Mouse (Mus musculus): ENCODE measurements around the gene Rtl3. TPM values are rescaled to one million over a fixed set of nuclear protein-coding genes. Genes with fewer than 3 reads are reported as not detected.

Rtl3 gene
- polyA plus RNA-seq (2015; fragmentation: Nextera tagmentation; extraction: Ambion mirVana), result 13.2 and 14.9 TPM in 2 replicates

DNA sequence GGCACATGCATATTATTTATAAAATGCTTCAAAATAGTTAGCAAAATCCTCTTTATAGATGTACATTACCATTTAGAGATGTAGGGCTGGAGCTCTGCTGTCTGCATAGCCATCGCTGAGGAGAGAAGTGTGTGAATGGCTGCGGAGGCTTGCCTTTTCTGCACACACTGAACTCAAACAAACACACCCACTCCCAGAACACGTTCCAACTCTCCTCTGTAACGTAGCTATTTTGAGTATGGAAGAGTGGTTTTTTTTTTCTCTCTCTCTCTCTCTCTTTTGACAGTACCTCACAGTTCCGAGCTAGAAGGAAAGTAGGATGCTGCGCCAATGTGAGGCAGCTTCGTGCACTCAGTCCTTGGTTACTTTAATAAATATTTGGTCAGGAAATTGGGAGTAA lies at the start of gene Rtl3:
TSS of gene Rtl3 (minus strand) at position 236 of the 400 bp plus-strand sequence.
- H3K4me3 ChIP-seq (replicated peaks), result no peak within 1 kb of the TSS
- ATAC-seq, result no peak
- no peaks in the 10 kb centered on the region for H3K4me1 ChIP-seq (replicated peaks)
- H3K4me2 ChIP-seq (replicated peaks), result 0 out of 2 replicates have a peak within 1 kb of the TSS, but pooled peaks have one; percentile 24
- H3K9me3 ChIP-seq, result no peaks in the 10 kb centered on the region
- 42% methylated on average over 7 of the region's 7 CpGs for WGBS
- no peak within 1 kb of the TSS for H3K9ac ChIP-seq
- no peak within 1 kb of the TSS for H3K27ac ChIP-seq
- no peaks in the 10 kb centered on the region for H3K27me3 ChIP-seq (replicated peaks)
- H3K36me3 ChIP-seq, result no peaks in the 10 kb centered on the region

DNA sequence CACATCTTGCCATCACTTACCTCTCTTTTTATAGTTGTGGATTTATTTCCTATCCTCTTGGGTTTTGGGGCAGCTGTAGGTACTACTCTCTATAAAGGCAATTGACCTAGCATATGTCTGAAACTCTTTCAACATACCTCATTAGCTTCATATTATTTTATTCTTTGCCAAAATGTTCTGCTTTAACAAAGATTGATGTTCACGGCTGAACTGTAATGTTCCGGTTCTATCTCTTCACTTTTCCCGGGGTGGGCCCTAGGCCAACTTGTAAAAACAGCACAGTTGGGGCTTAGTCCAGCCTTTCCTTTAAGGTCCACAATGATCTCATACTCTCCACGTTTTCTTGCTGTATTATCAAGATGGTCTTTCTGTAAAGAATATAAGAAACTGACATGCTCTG lies 31.9 kb upstream of the Rtl3 start:
- Histone ChIP-seq H3K27ac (no peak overlapping the region), H3K4me1 (replicated peaks) (no peaks in the 10 kb centered on the region), H3K36me3 (no peaks in the 10 kb centered on the region), H3K27me3 (replicated peaks) (no peaks in the 10 kb centered on the region), H3K9me3 (no peaks in the 10 kb centered on the region), H3K4me3 (replicated peaks) (no peak overlapping the region), H3K4me2 (replicated peaks) (no peak overlapping the region), H3K9ac (no peak overlapping the region)
- 45% methylated on average over 4 of the region's 4 CpGs for WGBS
- ATAC-seq, result no peak

GRCm38 (mm10) chrX:106871894-106872293 lies 31.4 kb upstream of the Rtl3 start:
- 51% methylated on average over 3 of the region's 3 CpGs for WGBS
- H3K4me1 ChIP-seq (replicated peaks), result no peaks in the 10 kb centered on the region
- no peak overlapping the region for H3K27ac ChIP-seq
- ATAC-seq, result no peak
- no peak overlapping the region for H3K4me2 ChIP-seq (replicated peaks)
- no peaks in the 10 kb centered on the region for H3K36me3 ChIP-seq
- no peak overlapping the region for H3K9ac ChIP-seq
- H3K4me3 ChIP-seq (replicated peaks), result no peak overlapping the region
- H3K9me3 ChIP-seq, result no peaks in the 10 kb centered on the region
- no peaks in the 10 kb centered on the region for H3K27me3 ChIP-seq (replicated peaks)

GRCm38 (mm10) chrX:106871426-106871825 lies 31.0 kb upstream of the Rtl3 start:
- Histone ChIP-seq H3K4me2 (replicated peaks) (no peak overlapping the region), H3K4me3 (replicated peaks) (no peak overlapping the region), H3K9me3 (no peaks in the 10 kb centered on the region), H3K27me3 (replicated peaks) (no peaks in the 10 kb centered on the region), H3K36me3 (no peaks in the 10 kb centered on the region), H3K9ac (no peak overlapping the region), H3K27ac (no peak overlapping the region), H3K4me1 (replicated peaks) (no peaks in the 10 kb centered on the region)
- ATAC-seq, result no peak
- 34% methylated on average over 3 of the region's 3 CpGs for WGBS

DNA sequence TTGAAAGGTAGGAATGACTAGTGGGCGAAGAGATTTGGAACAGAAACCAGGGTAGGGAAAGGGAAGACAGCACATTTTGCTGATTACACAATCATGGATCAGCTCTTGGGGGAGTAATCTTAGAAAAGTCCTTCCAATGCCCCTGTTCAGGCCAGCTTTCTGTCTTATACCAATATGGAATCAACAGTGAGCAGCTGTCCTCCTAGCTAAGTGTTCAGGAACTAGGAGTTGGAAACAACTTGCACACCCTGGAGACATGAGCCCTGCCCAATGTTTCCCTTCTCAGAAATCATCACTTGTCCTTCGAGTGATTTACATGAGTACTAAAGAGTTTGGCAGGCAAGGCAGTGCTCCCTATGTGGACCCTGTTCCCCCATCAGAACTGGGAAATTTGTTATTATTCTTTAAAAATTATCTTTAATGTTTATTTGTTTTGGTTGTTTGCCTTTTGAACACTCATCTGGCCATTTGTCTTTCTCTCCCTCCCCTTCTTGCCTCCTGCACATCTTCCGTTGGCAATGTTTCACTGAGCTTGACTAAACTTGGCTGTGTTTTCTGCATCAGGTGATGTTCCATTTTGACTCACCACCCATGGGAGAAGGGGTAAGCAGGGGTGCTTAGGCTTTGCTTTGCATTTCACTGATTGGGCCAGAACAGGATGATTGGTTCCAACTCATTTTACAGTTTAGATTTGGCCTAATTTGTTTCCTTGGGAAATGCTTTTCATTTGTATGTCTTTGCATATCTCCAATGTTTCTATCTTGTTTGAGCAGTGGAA lies 13.3 kb upstream of the Rtl3 start:
- Histone ChIP-seq H3K4me1 (replicated peaks) (no peaks in the 10 kb centered on the region), H3K4me3 (replicated peaks) (no peak overlapping the region), H3K36me3 (no peaks in the 10 kb centered on the region), H3K27ac (no peak overlapping the region), H3K9me3 (no peaks in the 10 kb centered on the region), H3K9ac (no peak overlapping the region), H3K27me3 (replicated peaks) (no peaks in the 10 kb centered on the region), H3K4me2 (replicated peaks) (no peak overlapping the region)
- no peak for ATAC-seq
- 74% methylated on average over 3 of the region's 3 CpGs for WGBS

- ATAC-seq, result no peak
- Histone ChIP-seq H3K9ac (no peak overlapping the region), H3K4me1 (replicated peaks) (no peaks in the 10 kb centered on the region), H3K9me3 (no peaks in the 10 kb centered on the region), H3K27ac (no peak overlapping the region), H3K4me2 (replicated peaks) (no peak overlapping the region), H3K27me3 (replicated peaks) (no peaks in the 10 kb centered on the region), H3K36me3 (no peaks in the 10 kb centered on the region), H3K4me3 (replicated peaks) (no peak overlapping the region)
- WGBS, result 37% methylated on average over 5 of the region's 5 CpGs
Observed at GRCm38 (mm10) chrX:106839591-106839990, 853 bp downstream of the Rtl3 start.

- Histone ChIP-seq H3K9ac (no peak overlapping the region), H3K4me2 (replicated peaks) (no peak overlapping the region), H3K27me3 (replicated peaks) (no peaks in the 10 kb centered on the region), H3K4me3 (replicated peaks) (no peak overlapping the region), H3K27ac (no peak overlapping the region), H3K36me3 (no peaks in the 10 kb centered on the region), H3K4me1 (replicated peaks) (no peaks in the 10 kb centered on the region), H3K9me3 (no peaks in the 10 kb centered on the region)
- ATAC-seq, result no peak
- 51% methylated on average over 1 of the region's 1 CpGs for WGBS
Observed at GRCm38 (mm10) chrX:106830494-106830893, 9.9 kb downstream of the Rtl3 start.

DNA sequence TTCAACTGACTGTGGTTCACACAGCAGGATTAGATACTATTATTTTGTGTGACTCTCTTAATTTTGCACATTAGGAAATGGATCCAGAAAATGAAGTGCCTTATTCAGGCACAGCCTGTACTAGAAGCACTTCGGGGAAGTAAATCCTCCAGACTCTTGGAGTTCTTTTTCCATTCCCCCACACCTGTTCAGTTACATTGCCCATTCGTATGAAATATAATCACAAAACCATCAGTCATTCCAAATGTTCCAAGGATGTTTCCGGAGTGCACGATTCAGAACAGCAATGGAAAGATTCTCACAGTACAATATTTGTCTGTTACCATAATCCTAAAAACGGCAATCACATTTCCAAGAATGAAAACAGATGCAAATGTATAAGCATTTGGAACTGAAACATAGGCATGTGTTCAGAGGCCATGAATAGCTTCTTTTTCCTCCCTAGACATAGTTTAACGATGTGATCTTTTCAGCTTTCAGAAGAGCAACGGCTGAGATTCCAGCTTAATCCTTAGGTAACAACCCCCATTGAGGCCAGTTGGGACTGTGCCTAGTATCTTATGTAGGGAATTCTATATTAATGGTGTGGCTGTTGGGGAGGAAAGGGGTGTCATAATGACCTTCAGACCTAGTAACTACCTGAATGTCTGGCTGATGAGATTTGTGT lies 30.8 kb downstream of the Rtl3 start:
- WGBS, result 60% methylated on average over 7 of the region's 7 CpGs
- Histone ChIP-seq H3K9me3 (no peaks in the 10 kb centered on the region), H3K4me1 (replicated peaks) (no peaks in the 10 kb centered on the region), H3K4me3 (replicated peaks) (no peak overlapping the region), H3K9ac (no peak overlapping the region), H3K36me3 (no peaks in the 10 kb centered on the region), H3K27ac (no peak overlapping the region), H3K27me3 (replicated peaks) (no peaks in the 10 kb centered on the region), H3K4me2 (replicated peaks) (no peak overlapping the region)
- no peak for ATAC-seq

DNA sequence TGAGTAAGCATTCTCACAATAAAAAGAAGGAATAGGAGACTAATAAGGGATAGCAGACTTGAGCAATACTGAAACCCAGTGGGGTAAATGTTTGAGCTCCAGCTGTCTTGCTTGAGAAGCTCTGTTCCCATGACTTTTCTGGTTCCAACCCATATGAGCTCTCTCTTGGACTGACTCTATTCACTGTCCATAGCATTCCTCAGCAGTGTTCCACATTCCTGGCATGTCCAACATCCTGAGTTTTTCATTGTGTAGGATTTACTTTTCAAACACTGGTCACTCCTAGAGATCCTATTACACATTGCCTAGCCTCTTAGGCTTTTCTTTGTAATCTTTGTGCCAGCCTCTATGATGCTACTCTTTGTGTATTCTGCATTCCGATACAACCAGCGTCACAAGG lies 36.1 kb downstream of the Rtl3 start:
- no peak for ATAC-seq
- WGBS, result 92% methylated on average over 2 of the region's 2 CpGs

DNA sequence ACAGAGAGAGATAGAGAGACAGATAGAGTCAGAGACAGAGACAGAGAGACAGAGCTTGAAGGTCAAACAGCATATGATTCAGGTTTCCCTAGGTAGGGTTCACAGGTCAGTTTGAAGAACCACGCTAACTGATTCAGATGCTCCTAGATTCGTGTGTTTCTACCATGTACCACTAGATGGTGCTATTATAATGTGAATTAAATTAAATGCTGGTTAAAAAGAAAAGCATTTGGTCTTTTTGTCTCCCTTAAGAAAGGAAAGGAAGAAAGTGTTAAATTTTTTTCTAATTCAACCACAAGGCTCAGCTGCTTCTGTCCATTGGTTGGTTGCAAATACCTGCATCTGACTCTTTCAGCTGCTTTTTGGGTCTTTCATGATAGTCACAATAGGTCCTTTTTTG lies 45.8 kb downstream of the Rtl3 start:
- H3K4me1 ChIP-seq (replicated peaks), result no peaks in the 10 kb centered on the region

More for the DNA sequence above, 36.1 kb downstream of the Rtl3 start:
- no peaks in the 10 kb centered on the region for H3K4me1 ChIP-seq (replicated peaks)
- H3K4me3 ChIP-seq (replicated peaks), result no peak overlapping the region
- no peaks in the 10 kb centered on the region for H3K27me3 ChIP-seq (replicated peaks)
- H3K27ac ChIP-seq, result no peak overlapping the region
- H3K9ac ChIP-seq, result no peak overlapping the region
- H3K9me3 ChIP-seq, result no peaks in the 10 kb centered on the region
- H3K4me2 ChIP-seq (replicated peaks), result no peak overlapping the region
- H3K36me3 ChIP-seq, result no peaks in the 10 kb centered on the region

More for the DNA sequence above, 45.8 kb downstream of the Rtl3 start:
- Histone ChIP-seq H3K9me3 (no peaks in the 10 kb centered on the region), H3K36me3 (no peaks in the 10 kb centered on the region), H3K4me3 (replicated peaks) (no peak overlapping the region), H3K27ac (no peak overlapping the region), H3K27me3 (replicated peaks) (no peaks in the 10 kb centered on the region), H3K9ac (no peak overlapping the region), H3K4me2 (replicated peaks) (no peak overlapping the region)
- ATAC-seq, result no peak
- 12% methylated on average over 2 of the region's 2 CpGs for WGBS

All from intestine, embryonic 15.5 days (tissue).